Mouse (Mus musculus) limb, embryonic 15.5 days (tissue): ENCODE results near the gene Vmn1r118. TPM values are rescaled to one million over a fixed set of nuclear protein-coding genes. Genes with fewer than 3 reads are reported as not detected.
"Not testable (repeated sequence)": the region's sequence is repeated elsewhere in the genome, so short reads cannot be mapped to it uniquely, and the experiment has no call there.

ENCODE experiments used
- ATAC-seq: fragments of 200-750 bp; cut with Nextera tagmentation; 2 replicates; pipeline ENCODE4 v1.8.0; 2017; ENCODE audit warnings: low read depth, moderate TSS enrichment; ENCODE audit not compliant: insufficient number of reproducible peaks, low FRiP score, low TSS enrichment
- H3K27ac ChIP-seq: fragments of 300-500 bp; sonication (generic); 2 replicates; pipeline ENCODE4 v1.5.1; 2015; ENCODE audit warnings: moderate library complexity, mild to moderate bottlenecking, inconsistent platforms
- H3K27me3 ChIP-seq: fragments of 300-500 bp; sonication (generic); 2 replicates; pipeline ENCODE4 v1.6.1; 2015; ENCODE audit warnings: inconsistent platforms
- H3K36me3 ChIP-seq: fragments of 300-500 bp; sonication (generic); 2 replicates; pipeline ENCODE4 v1.6.1; 2015; ENCODE audit warnings: inconsistent platforms
- H3K4me1 ChIP-seq: fragments of 300-500 bp; sonication (generic); 2 replicates; pipeline ENCODE4 v1.6.1; 2015; ENCODE audit warnings: inconsistent platforms
- H3K4me2 ChIP-seq: fragments of 300-500 bp; sonication (generic); 2 replicates; pipeline ENCODE4 v1.6.1; 2015; ENCODE audit warnings: mild to moderate bottlenecking, inconsistent platforms
- H3K4me3 ChIP-seq: fragments of 300-500 bp; sonication (generic); 2 replicates; pipeline ENCODE4 v1.5.1; 2015; ENCODE audit warnings: mild to moderate bottlenecking, inconsistent platforms
- H3K9ac ChIP-seq: fragments of 300-500 bp; sonication (generic); 2 replicates; pipeline ENCODE4 v1.6.1; 2015; ENCODE audit warnings: inconsistent platforms
- H3K9me3 ChIP-seq: fragments of 300-500 bp; sonication (generic); 2 replicates; pipeline ENCODE4 v1.6.1; 2016; ENCODE audit warnings: inconsistent platforms
- WGBS: fragments of 180-500 bp; shearing (Covaris S2); methylation state at CpG from one replicate; pipeline ENCODE4 v1.1.7; 2015; 5-methylcytosine and 5-hydroxymethylcytosine counted together
- polyA plus RNA-seq: library from polyadenylated mRNA; unstranded; fragments of >200 nt; fragmentation: Nextera tagmentation; extraction: Ambion mirVana; gene quantifications from 2 replicates; pipeline ENCODE4 v1.2.1, GENCODE M21; 2015

Vmn1r118 gene
- not detected in 2 replicates for polyA plus RNA-seq

DNA sequence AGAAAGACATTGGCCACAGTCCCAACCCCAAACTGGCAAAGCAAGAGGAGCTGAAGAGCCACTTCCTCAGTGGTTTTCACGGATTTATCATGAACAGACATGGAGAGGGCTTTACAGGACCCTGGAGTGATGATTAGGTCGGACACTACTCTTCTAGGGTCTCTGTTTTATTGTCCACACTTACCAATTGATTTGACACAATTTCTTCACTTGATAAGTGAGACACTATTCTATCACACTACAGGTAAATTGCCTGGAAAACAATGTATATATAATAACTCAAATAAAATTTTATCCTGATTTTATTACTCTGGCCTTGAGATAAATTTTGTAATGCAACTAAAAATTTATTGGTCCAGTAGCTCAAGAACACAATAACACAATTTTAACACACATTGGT, at the start of gene Vmn1r118:
Gene Vmn1r118 (minus strand): TSS at position 101 of the 400 bp plus-strand sequence.
- H3K36me3 ChIP-seq, H3K27ac ChIP-seq, H3K4me2 ChIP-seq, H3K9me3 ChIP-seq, ATAC-seq, H3K4me3 ChIP-seq, H3K9ac ChIP-seq, H3K27me3 ChIP-seq, H3K4me1 ChIP-seq: not testable (repeated sequence)
- WGBS, result no CpG with 5 or more reads among the region's 2 CpGs

DNA sequence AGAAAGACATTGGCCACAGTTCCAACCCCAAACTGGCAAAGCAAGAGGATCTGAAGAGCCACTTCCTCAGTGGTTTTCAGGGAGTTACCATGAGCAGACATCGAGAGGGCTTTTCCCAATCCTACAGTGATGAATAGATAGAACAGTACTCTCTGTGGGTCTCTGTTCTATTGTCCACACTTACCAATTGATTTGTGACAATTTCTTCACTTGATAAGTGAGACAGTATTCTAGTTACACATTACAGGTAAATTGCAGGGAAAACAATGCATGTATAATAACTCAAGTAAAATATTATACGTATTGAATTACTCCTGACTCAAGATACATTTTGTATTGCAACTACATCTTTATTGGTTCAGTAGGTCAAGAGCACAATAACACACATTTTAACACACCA, 28.1 kb downstream of the Vmn1r118 start, which contains the start of gene Vmn1r117:
Gene Vmn1r117 (minus strand): TSS at position 101 of the 400 bp plus-strand sequence.
- WGBS, result no CpG with 5 or more reads among the region's 2 CpGs
- ATAC-seq, result not testable (repeated sequence)

DNA sequence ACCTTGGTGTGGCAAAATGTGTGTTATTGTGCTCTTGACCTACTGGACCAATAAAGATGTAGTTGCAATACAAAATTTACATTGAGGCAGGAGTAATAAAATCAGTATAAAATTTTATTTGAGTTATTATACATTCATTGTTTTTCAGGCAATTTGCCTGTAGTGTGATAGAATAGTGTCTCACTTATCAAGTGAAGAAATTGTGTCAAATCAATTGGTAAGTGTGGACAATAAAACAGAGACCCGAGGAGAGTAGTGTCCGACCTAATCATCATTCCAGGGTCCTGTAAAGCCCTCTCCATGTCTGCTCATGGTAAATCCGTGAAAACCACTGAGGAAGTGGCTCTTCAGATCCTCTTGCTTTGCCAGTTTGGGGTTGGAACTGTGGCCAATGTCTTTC, 40.2 kb downstream of the Vmn1r118 start, which contains the start of gene Vmn1r116:
Gene Vmn1r116 (plus strand): TSS at position 301 of the 400 bp plus-strand sequence.
- not testable (repeated sequence) for ATAC-seq, H3K4me2 ChIP-seq

More for the DNA sequence above, 28.1 kb downstream of the Vmn1r118 start, which contains the start of gene Vmn1r117:
- not testable (repeated sequence) for H3K36me3 ChIP-seq, H3K9ac ChIP-seq, H3K4me1 ChIP-seq, H3K27me3 ChIP-seq, H3K4me2 ChIP-seq, H3K27ac ChIP-seq, H3K9me3 ChIP-seq, H3K4me3 ChIP-seq

More for the DNA sequence above, 40.2 kb downstream of the Vmn1r118 start, which contains the start of gene Vmn1r116:
- not testable (repeated sequence) for H3K4me3 ChIP-seq, H3K9ac ChIP-seq, H3K4me1 ChIP-seq, H3K9me3 ChIP-seq, H3K27me3 ChIP-seq, H3K36me3 ChIP-seq, H3K27ac ChIP-seq
- 64% methylated on average over 3 of the region's 3 CpGs for WGBS

Other genes starting within 250 kb of the Vmn1r118 start
- not detected in 2 replicates for gene Vmn1r107, start 243.4 kb downstream of the Vmn1r118 start, polyA plus RNA-seq
- gene Vmn1r111, start 209.1 kb downstream of the Vmn1r118 start, polyA plus RNA-seq, result not detected in 2 replicates
- gene Gm10668, start 181.7 kb downstream of the Vmn1r118 start, polyA plus RNA-seq, result not detected in 2 replicates
- not detected in 2 replicates for gene Vmn1r112, start 141.2 kb downstream of the Vmn1r118 start, polyA plus RNA-seq
- not detected in 2 replicates for gene Vmn1r113, start 125.1 kb downstream of the Vmn1r118 start, polyA plus RNA-seq
- not detected in 2 replicates for gene Vmn1r114, start 100.2 kb downstream of the Vmn1r118 start, polyA plus RNA-seq
- gene Vmn1r115, start 67.4 kb downstream of the Vmn1r118 start, polyA plus RNA-seq, result not detected in 2 replicates
- gene Vmn1r116, start 40.1 kb downstream of the Vmn1r118 start, polyA plus RNA-seq, result not detected in 2 replicates
- gene Vmn1r117, start 28.2 kb downstream of the Vmn1r118 start, polyA plus RNA-seq, result not detected in 2 replicates
- not detected in 2 replicates for gene Vmn1r119, start 100.1 kb upstream of the Vmn1r118 start, polyA plus RNA-seq
- gene Vmn1r120, start 141.4 kb upstream of the Vmn1r118 start, polyA plus RNA-seq, result not detected in 2 replicates
- not detected in 2 replicates for gene Vmn1r121, start 186.2 kb upstream of the Vmn1r118 start, polyA plus RNA-seq
- not detected in 2 replicates for gene Vmn1r122, start 221.8 kb upstream of the Vmn1r118 start, polyA plus RNA-seq
- not detected in 2 replicates for gene Vmn1r123, start 249.8 kb upstream of the Vmn1r118 start, polyA plus RNA-seq